Comparison of ENCODE assay signal across 10 mouse cellular contexts in genomic region chr7:27732508-27732907, GRCm38 (mm10). TPM values are rescaled to one million over a fixed set of nuclear protein-coding genes. Genes with fewer than 3 reads are reported as not detected.
A peak's percentile ranks its signal among the peaks of the same experiment; 100 is the strongest.
DNase-seq lines count a peak whose midpoint lies in the region; ATAC-seq and TF ChIP-seq lines count a peak whose summit lies in the region.
"Had no signal": no experiment of that assay in that cellular context is flagged by ENCODE, and none has a peak within 500 bp of the region (broad histone marks: within the 10 kb centered on the region; RNA-seq: fewer than 3 reads in every experiment).

No protein-coding gene starts in this region.

- 64% methylated on average over 6 of the region's 6 CpGs for WGBS in hindbrain, embryonic 11.5 days
- WGBS in midbrain, embryonic 10.5 days, result 71% methylated on average over 6 of the region's 6 CpGs

- peak overlapping the region; percentile 86 for H3K9ac ChIP-seq in hindbrain, embryonic 11.5 days (ENCODE audit: low read depth, low read length)

- no peak for ATAC-seq in hindbrain, embryonic 11.5 days (ENCODE audit: low FRiP score)

- peaks cover 57% of the 10 kb centered on the region for H3K4me1 ChIP-seq in E14TG2a.4 (replicated peaks; ENCODE audit: low read depth, low read length)
- H3K4me1 ChIP-seq in hindbrain, embryonic 11.5 days (replicated peaks; ENCODE audit: control insufficient read depth, insufficient read depth, low read length), result peaks cover 5% of the 10 kb centered on the region
- H3K4me1 ChIP-seq in midbrain, embryonic 10.5 days, result peaks cover 45% of the 10 kb centered on the region

- no peaks in the 10 kb centered on the region for H3K27me3 ChIP-seq in E14TG2a.4 (ENCODE audit: insufficient read depth, low read length)
- no peaks in the 10 kb centered on the region for H3K27me3 ChIP-seq in hindbrain, embryonic 11.5 days (ENCODE audit: control insufficient read depth, insufficient read depth, low read length)
- no peaks in the 10 kb centered on the region for H3K27me3 ChIP-seq in midbrain, embryonic 10.5 days (ENCODE audit: low read depth, poor library complexity, severe bottlenecking)

- H3K9me3 ChIP-seq in E14TG2a.4 (ENCODE audit: low read length), result peaks cover 15% of the 10 kb centered on the region
- H3K9me3 ChIP-seq in hindbrain, embryonic 11.5 days (ENCODE audit: control insufficient read depth, low read length), result no peaks in the 10 kb centered on the region
- H3K9me3 ChIP-seq in midbrain, embryonic 10.5 days (replicated peaks), result no peaks in the 10 kb centered on the region

- intact Hi-C loops in gastrocnemius, adult 2 months (cut with DNase I), result loop anchor here (10.0 kb wide), 2 partner anchors 72 to 102 kb away; partner anchors contain the start of genes Zfp59 and Zfp626
- intact Hi-C loops in gastrocnemius, postnatal 36 days (cut with DNase I), result loop anchor here (5.0 kb wide), 1 partner anchor 40 kb away; no protein-coding TSS in a partner anchor

- no peak for TF ChIP-seq CTCF in gastrocnemius, adult 2 months (IDR thresholded peaks at IDR 0.05)
- no peak for TF ChIP-seq CTCF in E14TG2a.4 (conservative IDR thresholded peaks at IDR 0.05; ENCODE audit: low read length)

- peak overlapping the region; percentile 94 for H3K4me3 ChIP-seq in gastrocnemius, adult 2 months
- peak overlapping the region; percentile 82 for H3K4me3 ChIP-seq in E14TG2a.4 (replicated peaks; ENCODE audit: low read length)
- H3K4me3 ChIP-seq in hindbrain, embryonic 11.5 days (ENCODE audit: low read depth, low read length), result peak overlapping the region; percentile 71
- H3K4me3 ChIP-seq in midbrain, embryonic 10.5 days, result peak overlapping the region; percentile 79

- no peak for DNase-seq in gastrocnemius, adult 2 months
- no peak for DNase-seq in gastrocnemius, adult 18-20 months (ENCODE audit: low spot score)
- DNase-seq in hindbrain, embryonic 11.5 days (ENCODE audit: low spot score), result peak; percentile 27
- DNase-seq in midbrain, embryonic 10.5 days (ENCODE audit: low spot score), result no peak
- no peak for DNase-seq in layer of hippocampus, adult 11-12 months (ENCODE audit: low spot score)
- DNase-seq in cerebellum, adult 11 months, result no peak
- DNase-seq in gastrocnemius, postnatal 36 days, result no peak
- DNase-seq: adrenal gland, postnatal 14 days; gastrocnemius, postnatal 25 days had no signal

- H3K27ac ChIP-seq in gastrocnemius, adult 2 months, result no peak overlapping the region
- H3K27ac ChIP-seq in hindbrain, embryonic 11.5 days (ENCODE audit: low read depth, low read length), result peak overlapping the region; percentile 95
- peak overlapping the region; percentile 97 for H3K27ac ChIP-seq in midbrain, embryonic 10.5 days (replicated peaks)

- peak overlapping the region; percentile 61 for H3K4me2 ChIP-seq in hindbrain, embryonic 11.5 days (replicated peaks; ENCODE audit: low read depth, low read length)

- no peaks in the 10 kb centered on the region for H3K36me3 ChIP-seq in E14TG2a.4 (ENCODE audit: insufficient read depth, low read length)
- H3K36me3 ChIP-seq in hindbrain, embryonic 11.5 days (ENCODE audit: control insufficient read depth, insufficient read depth, low read length), result no peaks in the 10 kb centered on the region
- H3K36me3 ChIP-seq in midbrain, embryonic 10.5 days, result peaks cover 21% of the 10 kb centered on the region

RNA-seq across cellular contexts. Expression of gene Zfp60, which starts 1.3 kb away (rescaled TPM):
- 1 to 10 TPM; 5.9 to 9.0 TPM for total RNA-seq in gastrocnemius, adult 2 months (2021)
- 1 to 10 TPM; 5.1 to 6.9 TPM for total RNA-seq in gastrocnemius, adult 18-20 months (2021)
- 90.6 and 93.9 TPM in 2 replicates for polyA plus RNA-seq in hindbrain, embryonic 11.5 days (2014; fragmentation: Nextera tagmentation; extraction: Ambion mirVana)
- 62.4 and 80.1 TPM in 2 replicates for polyA plus RNA-seq in midbrain, embryonic 10.5 days (2016; fragmentation: Nextera tagmentation; extraction: Ambion mirVana)
- 1 to 10 TPM; 4.5 to 5.8 TPM for total RNA-seq in gastrocnemius, postnatal 36 days (2021)

RNA-seq across cellular contexts. Expression of gene Zfp607b, which starts 43.4 kb away (rescaled TPM):
- total RNA-seq in gastrocnemius, adult 2 months (2021), result under 1 TPM; 0.43 to 0.84 TPM
- total RNA-seq in gastrocnemius, adult 18-20 months (2021), result under 1 TPM; 0.37 to 0.64 TPM
- polyA plus RNA-seq in hindbrain, embryonic 11.5 days (2014; fragmentation: Nextera tagmentation; extraction: Ambion mirVana), result 7.3 and 8.5 TPM in 2 replicates
- 6.3 and 7.7 TPM in 2 replicates for polyA plus RNA-seq in midbrain, embryonic 10.5 days (2016; fragmentation: Nextera tagmentation; extraction: Ambion mirVana)
- under 1 TPM; 0.26 to 0.37 TPM for total RNA-seq in gastrocnemius, postnatal 36 days (2021)

RNA-seq across cellular contexts. Expression of gene Map3k10, which starts 58.1 kb away (rescaled TPM):
- 10 to 100 TPM; 35.3 to 39.1 TPM for total RNA-seq in gastrocnemius, adult 2 months (2021)
- 10 to 100 TPM; 36.3 to 38.4 TPM for total RNA-seq in gastrocnemius, adult 18-20 months (2021)
- 6.2 and 8.8 TPM in 2 replicates for polyA plus RNA-seq in hindbrain, embryonic 11.5 days (2014; fragmentation: Nextera tagmentation; extraction: Ambion mirVana)
- 7.5 and 10.1 TPM in 2 replicates for polyA plus RNA-seq in midbrain, embryonic 10.5 days (2016; fragmentation: Nextera tagmentation; extraction: Ambion mirVana)
- total RNA-seq in gastrocnemius, postnatal 36 days (2021), result 10 to 100 TPM; 30.6 to 34.2 TPM
